Mouse (Mus musculus) stomach, embryonic 14.5 days (tissue): ENCODE measurements around the gene Inhbe. TPM values are rescaled to one million over a fixed set of nuclear protein-coding genes. Genes with fewer than 3 reads are reported as not detected.

Source experiments
- ATAC-seq: fragments of 200-750 bp; cut with Nextera tagmentation; 2 replicates; pipeline ENCODE4 v1.8.0; 2017; ENCODE audit warnings: low read depth, moderate TSS enrichment; ENCODE audit not compliant: insufficient number of reproducible peaks, insufficient read depth, low FRiP score
- H3K27ac ChIP-seq: fragments of 300-500 bp; sonication (generic); 2 replicates; pipeline ENCODE4 v1.5.1; 2014; ENCODE audit warnings: mild to moderate bottlenecking, low read length, moderate library complexity, mixed read lengths
- H3K27me3 ChIP-seq: fragments of 300-500 bp; sonication (generic); 2 replicates; pipeline ENCODE4 v1.6.1; 2014; ENCODE audit warnings: low read length, control low read depth, mixed read lengths; ENCODE audit not compliant: control insufficient read depth, insufficient read depth
- H3K36me3 ChIP-seq: fragments of 300-500 bp; sonication (generic); 2 replicates; pipeline ENCODE4 v1.6.1; 2014; ENCODE audit warnings: mild to moderate bottlenecking, control low read depth, low read length, moderate library complexity, mixed read lengths; ENCODE audit not compliant: control insufficient read depth, insufficient read depth
- H3K4me1 ChIP-seq: fragments of 300-500 bp; sonication (generic); 2 replicates; pipeline ENCODE4 v1.6.1; 2014; ENCODE audit warnings: low read length, control low read depth, mixed read lengths; ENCODE audit not compliant: control insufficient read depth, insufficient read depth
- H3K4me2 ChIP-seq: fragments of 300-500 bp; sonication (generic); replicated peaks from 2 replicates; pipeline ENCODE4 v1.6.1; 2014; ENCODE audit warnings: low read depth, low read length, control low read depth
- H3K4me3 ChIP-seq: fragments of 300-500 bp; sonication (generic); 2 replicates; pipeline ENCODE4 v1.5.1; 2014; ENCODE audit warnings: low read depth, low read length, control low read depth
- H3K9ac ChIP-seq: fragments of 300-500 bp; sonication (generic); replicated peaks from 2 replicates; pipeline ENCODE4 v1.6.1; 2014; ENCODE audit warnings: low read depth, mild to moderate bottlenecking, control low read depth, low read length, moderate library complexity, mixed read lengths
- H3K9me3 ChIP-seq: fragments of 300-500 bp; sonication (generic); 2 replicates; pipeline ENCODE4 v1.6.1; 2016; ENCODE audit warnings: low read depth, low read length, control low read depth; ENCODE audit not compliant: control insufficient read depth
- WGBS: fragments of 180-500 bp; shearing (Covaris S2); extraction: QIAGEN DNeasy Blood & Tissue Kit; methylation state at CpG from one replicate; pipeline ENCODE4 v1.1.7; 2014; 5-methylcytosine and 5-hydroxymethylcytosine counted together
- polyA plus RNA-seq: library from polyadenylated mRNA; unstranded; fragments of >200 nt; fragmentation: Nextera tagmentation; extraction: Ambion mirVana; gene quantifications from 2 replicates; pipeline ENCODE4 v1.2.1, GENCODE M21; 2014

The Inhbe gene
- polyA plus RNA-seq = not detected in 2 replicates

DNA sequence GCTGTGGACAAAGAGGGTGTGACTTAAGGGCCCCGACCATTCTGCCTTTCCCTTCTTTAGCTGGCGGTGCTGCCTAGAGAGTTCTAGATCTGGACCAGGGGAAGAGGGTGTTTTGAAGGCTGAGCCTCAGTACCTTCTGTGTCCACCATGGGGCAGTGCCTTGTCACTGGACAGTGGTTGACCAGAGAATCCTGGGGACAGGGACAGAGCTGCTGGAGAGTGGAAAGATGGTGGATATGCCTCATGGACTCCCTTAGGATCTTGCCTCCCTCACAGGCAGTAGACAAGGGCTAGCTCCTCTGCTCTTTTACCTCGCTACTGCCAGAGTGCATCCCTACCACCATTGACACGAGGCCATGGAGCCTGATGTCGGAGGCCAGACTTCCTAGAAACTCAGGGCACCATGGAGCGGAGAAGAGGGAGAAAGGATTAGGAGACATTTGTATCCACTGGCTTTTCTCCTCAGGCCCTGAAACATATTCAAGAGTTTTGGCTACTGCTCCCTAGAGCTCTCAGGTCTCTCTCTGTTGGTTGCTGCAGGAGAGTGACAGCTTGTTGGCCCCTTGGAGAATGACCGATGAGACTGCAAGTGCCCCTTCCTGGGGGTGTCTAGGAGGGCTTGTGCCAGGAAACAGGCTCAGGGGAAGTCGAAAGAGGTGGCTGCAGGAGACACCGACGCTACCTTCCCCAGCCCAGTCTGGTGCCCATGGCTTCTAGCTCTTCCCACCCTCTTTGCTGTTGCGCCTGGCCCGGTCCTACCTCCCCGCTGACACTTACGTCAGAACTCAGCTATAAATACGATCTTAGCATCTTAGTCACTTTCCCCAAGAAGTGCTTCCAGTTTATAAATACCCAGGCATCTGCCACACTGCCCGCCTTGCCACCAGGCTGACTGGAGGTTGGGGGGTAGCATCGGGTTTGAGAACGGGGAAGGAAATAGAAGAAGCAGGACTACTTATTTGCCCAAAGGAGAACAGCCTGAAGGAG lies at the start of gene Inhbe:
Inhbe (minus strand) TSS at position 503 of the 987 bp plus-strand sequence.
- no peak within 1 kb of the TSS for H3K27ac ChIP-seq
- H3K4me3 ChIP-seq = no peak within 1 kb of the TSS
- no peaks in the 10 kb centered on the region for H3K9me3 ChIP-seq
- H3K36me3 ChIP-seq = no peaks in the 10 kb centered on the region
- H3K4me1 ChIP-seq = no peaks in the 10 kb centered on the region
- 76% methylated on average over 18 of the region's 18 CpGs for WGBS
- ATAC-seq = no peak
- no peaks in the 10 kb centered on the region for H3K27me3 ChIP-seq
- H3K9ac ChIP-seq = no peak within 1 kb of the TSS
- H3K4me2 ChIP-seq = no peak within 1 kb of the TSS

DNA sequence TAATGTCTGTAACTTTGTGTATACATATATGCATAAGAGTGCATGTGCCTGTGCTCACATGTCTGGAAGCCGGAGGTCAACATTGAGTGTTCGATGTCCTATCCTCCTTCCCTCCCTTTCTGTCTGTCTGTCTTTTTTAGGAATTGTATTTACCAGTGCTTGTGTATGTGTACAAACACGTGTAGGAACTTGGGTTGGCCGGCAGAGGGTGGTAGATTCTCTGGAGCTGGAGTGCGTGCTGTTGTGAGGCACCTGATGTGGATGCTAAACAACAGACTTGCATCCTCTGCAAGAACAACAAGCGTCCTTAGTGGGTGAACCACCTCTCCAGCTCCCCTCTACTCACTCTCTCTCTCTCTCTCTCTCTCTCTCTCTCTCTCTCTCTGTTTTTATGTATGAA lies 37.6 kb upstream of the Inhbe start:
- no peak overlapping the region for H3K4me2 ChIP-seq
- H3K9ac ChIP-seq = no peak overlapping the region
- H3K4me1 ChIP-seq = no peaks in the 10 kb centered on the region
- no peaks in the 10 kb centered on the region for H3K9me3 ChIP-seq
- no peak overlapping the region for H3K27ac ChIP-seq
- WGBS = 85% methylated on average over 6 of the region's 6 CpGs
- no peaks in the 10 kb centered on the region for H3K27me3 ChIP-seq
- peaks cover 15% of the 10 kb centered on the region for H3K36me3 ChIP-seq
- no peak for ATAC-seq
- no peak overlapping the region for H3K4me3 ChIP-seq

DNA sequence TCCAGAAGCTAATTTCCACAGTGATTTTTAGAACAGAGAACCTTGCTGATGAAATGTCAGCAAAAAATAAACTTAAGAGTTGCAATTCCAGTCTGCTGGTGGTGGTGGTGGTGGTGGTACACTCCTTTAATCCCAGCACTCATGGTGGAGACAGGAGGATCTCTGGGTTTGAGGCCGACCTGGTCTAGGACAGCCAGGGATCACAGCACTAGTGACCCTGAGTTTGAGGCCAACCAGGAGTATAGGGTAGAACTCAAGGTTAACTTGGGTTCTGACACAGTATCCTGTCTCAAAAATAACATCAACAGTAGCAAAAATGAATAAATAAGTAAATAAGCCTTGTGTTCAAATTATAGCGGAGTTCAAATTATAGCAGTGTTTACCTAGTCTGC lies 27.5 kb upstream of the Inhbe start:
- peak overlapping the region; percentile 83; the same call in 1 of the 2 replicates for H3K9ac ChIP-seq
- ATAC-seq = no peak
- WGBS = 49% methylated on average over 2 of the region's 2 CpGs

DNA sequence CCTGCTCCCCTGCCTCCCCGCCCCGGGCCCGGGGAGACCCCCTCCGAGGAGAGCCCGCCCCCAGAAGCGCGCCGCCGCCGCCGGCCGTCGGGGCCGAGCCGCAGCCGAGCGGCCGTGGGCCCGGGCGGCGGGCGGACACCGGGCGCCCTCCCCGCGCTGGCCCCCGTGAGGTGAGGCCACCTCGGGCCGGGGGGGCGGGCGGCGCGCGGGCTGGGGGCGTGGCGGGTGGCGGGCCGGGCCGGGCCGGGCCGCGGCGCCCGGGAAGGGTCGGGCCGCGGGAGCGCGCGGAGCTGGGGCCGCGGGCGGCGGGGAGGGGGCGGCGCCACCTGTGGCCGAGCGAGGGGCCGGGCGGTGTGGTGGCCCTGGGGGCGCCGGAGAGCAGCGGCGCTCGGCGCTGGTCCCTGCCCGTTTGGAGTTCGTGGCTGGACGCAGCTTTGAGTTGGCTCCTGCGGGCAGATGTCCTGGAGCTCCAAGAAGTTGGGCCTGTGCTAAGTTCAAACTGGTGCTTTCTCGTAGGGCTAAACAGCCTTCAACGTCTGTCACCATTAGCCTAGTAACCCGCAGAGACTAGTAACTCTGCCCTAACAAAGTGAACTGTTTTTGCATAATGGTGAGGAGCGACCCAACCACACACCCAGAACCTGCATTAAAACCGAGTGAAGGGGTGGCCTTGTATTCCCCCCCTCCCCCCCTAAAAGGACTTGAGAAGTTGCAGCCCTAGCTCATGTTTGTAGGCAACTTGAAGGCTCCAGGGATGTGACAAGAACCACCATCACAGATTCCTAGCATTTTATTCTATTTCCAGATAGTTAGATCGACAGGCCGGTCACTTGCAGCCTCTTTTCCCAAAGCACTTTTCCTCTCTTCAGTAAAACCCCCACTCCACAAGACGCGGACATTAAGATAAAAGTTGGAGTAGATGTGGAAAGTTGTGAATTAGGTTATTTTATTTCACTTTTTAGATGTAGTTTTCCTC lies 26.8 kb upstream of the Inhbe start:
- H3K9ac ChIP-seq = peak overlapping the region; percentile 83
- H3K4me3 ChIP-seq = peak overlapping the region; percentile 61
- no peaks in the 10 kb centered on the region for H3K9me3 ChIP-seq
- H3K36me3 ChIP-seq = no peaks in the 10 kb centered on the region
- no peaks in the 10 kb centered on the region for H3K27me3 ChIP-seq
- H3K27ac ChIP-seq = peak overlapping the region; percentile 88
- ATAC-seq = peak; percentile 73
- H3K4me2 ChIP-seq = peak overlapping the region; percentile 65
- WGBS = under 1% methylated on average over 30 of the region's 79 CpGs
- H3K4me1 ChIP-seq = peaks cover 13% of the 10 kb centered on the region

More for the DNA sequence above, 27.5 kb upstream of the Inhbe start:
- Histone ChIP-seq H3K4me2 (peak overlapping the region; percentile 65), H3K4me1 (peaks cover 15% of the 10 kb centered on the region), H3K4me3 (peak overlapping the region; percentile 61), H3K9me3 (no peaks in the 10 kb centered on the region), H3K27me3 (no peaks in the 10 kb centered on the region), H3K36me3 (no peaks in the 10 kb centered on the region), H3K27ac (peak overlapping the region; percentile 88; the same call in 1 of the 2 replicates)

DNA sequence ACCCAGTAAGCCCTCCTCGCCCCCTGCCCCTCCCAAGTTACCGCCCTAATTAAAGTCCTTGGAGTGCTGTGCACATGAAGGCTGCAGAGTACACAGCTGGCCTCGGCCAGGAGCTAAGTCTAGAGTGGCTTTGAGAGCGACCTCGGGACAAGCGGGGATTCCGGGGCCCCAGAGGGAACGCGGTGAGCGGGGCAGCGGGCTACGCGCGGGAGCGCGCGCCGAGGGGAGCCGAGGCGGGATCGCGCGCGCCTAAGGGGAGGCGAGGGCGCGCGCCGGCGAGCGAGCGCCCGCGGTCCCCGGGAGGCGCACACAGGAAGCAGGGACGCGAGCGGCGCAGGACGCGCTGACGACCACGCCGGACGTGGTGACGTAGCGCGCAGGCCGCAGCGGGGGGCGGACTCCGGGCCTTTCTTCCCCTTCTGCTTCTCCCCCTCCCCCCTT lies 26.1 kb upstream of the Inhbe start, which contains the start of gene R3hdm2:
R3hdm2 (plus strand) TSS at position 77 of the 441 bp plus-strand sequence.
- Histone ChIP-seq H3K4me1 (peaks cover 6% of the 10 kb centered on the region), H3K9ac (peak within 1 kb of the TSS; percentile 83), H3K27me3 (no peaks in the 10 kb centered on the region), H3K36me3 (no peaks in the 10 kb centered on the region), H3K9me3 (no peaks in the 10 kb centered on the region), H3K4me2 (peak within 1 kb of the TSS; percentile 65), H3K4me3 (peak within 1 kb of the TSS; percentile 61), H3K27ac (peak within 1 kb of the TSS; percentile 88)
- under 1% methylated on average over 38 of the region's 53 CpGs for whole genome bisulfite sequencing
- peak; percentile 95 for ATAC-seq

DNA sequence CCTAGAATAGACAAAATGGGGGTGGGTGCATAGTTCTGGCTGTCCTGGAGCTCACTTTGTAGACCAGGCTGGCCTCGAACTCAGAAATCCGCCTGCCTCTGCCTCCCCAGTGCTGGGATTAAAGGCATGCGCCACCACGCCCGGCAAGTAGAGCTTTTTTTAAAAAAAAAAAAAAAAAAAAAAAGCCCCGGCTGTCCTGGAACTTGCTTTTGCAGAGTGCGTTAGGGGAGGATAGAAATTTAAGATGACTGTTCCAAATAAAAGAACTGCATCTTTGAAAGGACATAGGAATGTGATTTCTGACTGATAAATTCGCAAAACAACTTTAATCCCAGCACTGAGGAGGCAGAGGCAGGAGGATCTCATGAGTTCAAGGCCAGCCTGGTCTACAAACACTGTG lies 25.4 kb upstream of the Inhbe start:
- peak overlapping the region; percentile 87 for H3K27ac ChIP-seq
- no peaks in the 10 kb centered on the region for H3K27me3 ChIP-seq
- H3K36me3 ChIP-seq = no peaks in the 10 kb centered on the region
- H3K4me3 ChIP-seq = peak overlapping the region; percentile 61
- H3K9me3 ChIP-seq = no peaks in the 10 kb centered on the region
- H3K4me2 ChIP-seq = peak overlapping the region; percentile 54; the same call in 1 of the 2 replicates
- 82% methylated on average over 8 of the region's 8 CpGs for WGBS
- ATAC-seq = no peak
- H3K9ac ChIP-seq = no peak overlapping the region
- peaks cover 6% of the 10 kb centered on the region for H3K4me1 ChIP-seq

DNA sequence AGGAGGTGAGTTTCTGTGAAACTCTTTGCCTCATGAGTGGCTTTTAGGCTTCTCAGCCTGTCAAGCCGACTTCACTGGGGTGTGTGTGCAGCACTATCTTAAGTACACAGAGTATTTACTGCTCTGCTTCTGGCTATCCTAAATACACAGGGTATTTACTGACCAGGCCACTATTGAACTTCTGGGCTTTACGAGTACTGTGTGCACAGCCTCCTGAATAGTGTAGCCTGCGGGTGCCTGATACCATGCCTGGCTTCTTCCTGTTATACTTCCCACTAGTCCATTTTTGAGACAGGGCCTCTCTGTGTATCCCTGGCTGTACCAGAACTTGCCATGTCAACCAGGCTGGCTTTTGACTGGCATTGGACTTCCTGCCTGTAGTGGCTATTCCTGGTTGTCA lies 23.5 kb upstream of the Inhbe start:
- ATAC-seq = peak; percentile 25; the same call in 1 of the 2 replicates
- Histone ChIP-seq H3K36me3 (no peaks in the 10 kb centered on the region), H3K4me3 (no peak overlapping the region), H3K4me1 (peaks cover 6% of the 10 kb centered on the region), H3K9ac (no peak overlapping the region), H3K27me3 (no peaks in the 10 kb centered on the region), H3K4me2 (no peak overlapping the region), H3K9me3 (no peaks in the 10 kb centered on the region), H3K27ac (no peak overlapping the region)
- 58% methylated on average over 3 of the region's 3 CpGs for WGBS

DNA sequence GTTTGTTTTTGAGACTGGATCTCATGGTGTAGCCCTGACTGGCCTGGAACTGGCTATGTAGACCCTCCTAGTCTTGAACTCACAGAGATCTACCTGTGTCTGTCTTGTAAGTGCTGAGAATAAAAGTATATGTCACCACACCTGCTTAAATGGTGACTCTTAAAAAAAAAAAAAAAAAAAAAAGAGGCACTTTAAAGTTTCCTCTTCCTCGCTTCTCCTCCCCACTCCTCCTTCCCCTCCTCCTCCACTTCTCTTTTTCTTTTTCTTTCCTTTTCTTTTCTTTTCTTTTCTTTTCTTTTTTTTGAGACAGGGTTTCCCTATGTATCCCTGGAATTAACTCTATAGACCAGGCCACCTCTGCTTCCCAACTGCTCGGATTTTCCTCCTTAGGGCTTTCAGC lies 16.8 kb upstream of the Inhbe start:
- no peak overlapping the region for H3K4me3 ChIP-seq
- 75% methylated on average over 2 of the region's 2 CpGs for WGBS

More for the DNA sequence above, 16.8 kb upstream of the Inhbe start:
- Histone ChIP-seq H3K9me3 (no peaks in the 10 kb centered on the region), H3K27ac (no peak overlapping the region), H3K36me3 (no peaks in the 10 kb centered on the region), H3K9ac (no peak overlapping the region), H3K4me1 (0 out of 2 replicates have a peak, but pooled peaks cover 7% of the 10 kb centered on the region), H3K4me2 (no peak overlapping the region), H3K27me3 (no peaks in the 10 kb centered on the region)
- ATAC-seq = no peak
